ENCODE assay signal across 20 mouse cellular contexts in genomic region chr6:147723336-147723735, GRCm38 (mm10).
DNase-seq lines count a peak whose midpoint lies in the region; ATAC-seq and TF ChIP-seq lines count a peak whose summit lies in the region.
"Had no signal": no experiment of that assay in that cellular context is flagged by ENCODE, and none has a peak within 500 bp of the region (broad histone marks: within the 10 kb centered on the region; RNA-seq: fewer than 3 reads in every experiment).

No protein-coding gene starts in this region.

- H3K4me2 ChIP-seq in kidney, embryonic 14.5 days (replicated peaks; ENCODE audit: low read depth, low read length) = no peak overlapping the region
- H3K4me2 ChIP-seq: embryonic facial prominence, embryonic 13.5 days; forebrain, embryonic 12.5 days; heart, embryonic 12.5 days; hindbrain, embryonic 15.5 days had no signal

- TF ChIP-seq POLR2A in cerebellum, adult 2 months (IDR thresholded peaks at IDR 0.05; ENCODE audit: borderline replicate concordance, insufficient read depth, low read length) = no peak

- no peaks in the 10 kb centered on the region for H3K36me3 ChIP-seq in kidney, embryonic 14.5 days (ENCODE audit: control insufficient read depth, insufficient read depth, low read length)
- H3K36me3 ChIP-seq: embryonic facial prominence, embryonic 13.5 days; forebrain, embryonic 12.5 days; G1E; heart, embryonic 12.5 days; hindbrain, embryonic 15.5 days had no signal

- 15% methylated on average over 5 of the region's 5 CpGs for WGBS in cerebellum, adult 2 months
- WGBS in kidney, embryonic 14.5 days = 97% methylated on average over 5 of the region's 5 CpGs

- DNase-seq in cerebellum, postnatal 4 days (ENCODE audit: low spot score in 2 of 2) = no peak
- DNase-seq in cerebellum, adult 2 months = peak; percentile 47 to 74
- DNase-seq in cerebellum, postnatal 10 days = peak; percentile 30
- no peak for DNase-seq in lung, postnatal 4 days
- DNase-seq in layer of hippocampus, postnatal 25 days (ENCODE audit: extremely low spot score in 1 of 2, low spot score in 1 of 2) = no peak
- DNase-seq: adrenal gland, adult 8-10 months; B cell, adult 2 months; gastrocnemius, postnatal 10 days; heart, postnatal 36 days; kidney, adult 2 months had no signal

- H3K9me3 ChIP-seq in kidney, embryonic 14.5 days (ENCODE audit: control insufficient read depth, low read length) = no peaks in the 10 kb centered on the region
- H3K9me3 ChIP-seq: embryonic facial prominence, embryonic 13.5 days; forebrain, embryonic 12.5 days; G1E; heart, embryonic 12.5 days; hindbrain, embryonic 15.5 days had no signal

- peak; percentile 41 for ATAC-seq in cerebellum, adult (ENCODE audit: insufficient number of reproducible peaks, low FRiP score, low TSS enrichment)
- no peak for ATAC-seq in kidney, embryonic 14.5 days (ENCODE audit: low FRiP score, low TSS enrichment)
- ATAC-seq: CD4-positive, CD25-positive, alpha-beta regulatory T cell, adult 4 months; forebrain, embryonic 16.5 days; intestine, embryonic 16.5 days had no signal

- H3K27me3 ChIP-seq in cerebellum, adult 2 months (ENCODE audit: control insufficient read depth, insufficient read depth, low read length) = no peaks in the 10 kb centered on the region
- H3K27me3 ChIP-seq in kidney, embryonic 14.5 days (ENCODE audit: control insufficient read depth, insufficient read depth, low read length) = no peaks in the 10 kb centered on the region
- H3K27me3 ChIP-seq: embryonic facial prominence, embryonic 13.5 days; forebrain, embryonic 12.5 days; heart, embryonic 12.5 days; hindbrain, embryonic 15.5 days had no signal

- peaks cover 20% of the 10 kb centered on the region for H3K4me1 ChIP-seq in cerebellum, adult 2 months (ENCODE audit: control insufficient read depth, insufficient read depth, low read length)
- H3K4me1 ChIP-seq in kidney, embryonic 14.5 days (ENCODE audit: control insufficient read depth, insufficient read depth, low read length) = peaks cover 4% of the 10 kb centered on the region; the same call in 1 of the 2 replicates

- H3K4me3 ChIP-seq in cerebellum, adult 2 months (replicated peaks; ENCODE audit: insufficient read depth, low read depth, low read length) = no peak overlapping the region
- H3K4me3 ChIP-seq in kidney, embryonic 14.5 days (ENCODE audit: low read length) = no peak overlapping the region
- H3K4me3 ChIP-seq: embryonic facial prominence, embryonic 13.5 days; forebrain, embryonic 12.5 days; heart, embryonic 12.5 days; hindbrain, embryonic 15.5 days had no signal

- H3K27ac ChIP-seq in cerebellum, adult 2 months (ENCODE audit: insufficient read depth, low read length) = no peak overlapping the region
- no peak overlapping the region for H3K27ac ChIP-seq in kidney, embryonic 14.5 days (ENCODE audit: low read depth, low read length)
- H3K27ac ChIP-seq: embryonic facial prominence, embryonic 13.5 days; forebrain, embryonic 12.5 days; hindbrain, embryonic 15.5 days had no signal

- no peak for TF ChIP-seq CTCF in cerebellum, adult 2 months (IDR thresholded peaks at IDR 0.05; ENCODE audit: borderline replicate concordance, insufficient read depth, low read depth, low read length)

- H3K9ac ChIP-seq in kidney, embryonic 14.5 days (ENCODE audit: low read depth, low read length) = no peak overlapping the region
- H3K9ac ChIP-seq: embryonic facial prominence, embryonic 13.5 days; forebrain, embryonic 12.5 days; heart, embryonic 12.5 days; hindbrain, embryonic 15.5 days had no signal

Comparison
In these comparisons a context has a peak if more than half of its experiments do, and no peak if none do; other contexts are left out.
1. DNase-seq: peak in cerebellum, adult 2 months (2 of 2) and cerebellum, postnatal 10 days (2 of 2); none in cerebellum, postnatal 4 days (0 of 2), lung, postnatal 4 days (0 of 2) and layer of hippocampus, postnatal 25 days (0 of 2).